Mouse (Mus musculus): ENCODE data around the gene Milr1.

GRCm38 (mm10) chr11:106750121-106750751 lies 790 bp upstream of the Milr1 start, which contains the start of gene Pecam1:
- TF ChIP-seq EP300 (IDR thresholded peaks at IDR 0.05; ENCODE audit: low read depth), result no peak
- TF ChIP-seq CTCF (IDR thresholded peaks at IDR 0.05; ENCODE audit: low read depth), result no peak
